Mouse (Mus musculus): ENCODE data around the gene Ppm1k. TPM values are rescaled to one million over a fixed set of nuclear protein-coding genes. Genes with fewer than 3 reads are reported as not detected.

Ppm1k gene
- polyA plus RNA-seq, 2 experiments = 3.4 to 4.2 TPM

GRCm38 (mm10) chr6:57570170-57570974 is 35.1 kb upstream of the Ppm1k start:
- 19% methylated on average over 6 of the region's 6 CpGs for WGBS
- no peaks in the 10 kb centered on the region for H3K36me3 ChIP-seq (ENCODE audit: control insufficient read depth, insufficient read depth, low read length)
- no peaks in the 10 kb centered on the region for H3K27me3 ChIP-seq (ENCODE audit: control insufficient read depth, insufficient read depth, low read length)
- H3K4me2 ChIP-seq (replicated peaks; ENCODE audit: low read depth, low read length, severe bottlenecking) = no peak overlapping the region
- DNase-seq (ENCODE audit: low spot score) = peak; percentile 83
- ATAC-seq (ENCODE audit: low FRiP score, low read depth) = no peak
- no peak for TF ChIP-seq POLR2A (IDR thresholded peaks at IDR 0.05; ENCODE audit: borderline replicate concordance, extremely low read depth, insufficient read depth, insufficient read length)
- H3K9me3 ChIP-seq (ENCODE audit: control insufficient read depth, low read length) = no peaks in the 10 kb centered on the region
- H3K4me3 ChIP-seq (replicated peaks; ENCODE audit: low read length) = no peak overlapping the region
- H3K9ac ChIP-seq (ENCODE audit: low read depth, low read length, severe bottlenecking) = no peak overlapping the region
- no peak overlapping the region for H3K27ac ChIP-seq (replicated peaks; ENCODE audit: low read depth, low read length)
- no peaks in the 10 kb centered on the region for H3K4me1 ChIP-seq (ENCODE audit: control insufficient read depth, insufficient read depth, low read length)

GRCm38 (mm10) chr6:57567630-57568029 is 32.4 kb upstream of the Ppm1k start:
- 90% methylated on average over 2 of the region's 2 CpGs for WGBS
- no peak for DNase-seq (ENCODE audit: low spot score)
- Histone ChIP-seq H3K27ac (replicated peaks; ENCODE audit: low read depth, low read length) (no peak overlapping the region), H3K9ac (ENCODE audit: low read depth, low read length, severe bottlenecking) (no peak overlapping the region), H3K9me3 (ENCODE audit: control insufficient read depth, low read length) (no peaks in the 10 kb centered on the region), H3K36me3 (ENCODE audit: control insufficient read depth, insufficient read depth, low read length) (no peaks in the 10 kb centered on the region), H3K4me1 (ENCODE audit: control insufficient read depth, insufficient read depth, low read length) (no peaks in the 10 kb centered on the region), H3K27me3 (ENCODE audit: control insufficient read depth, insufficient read depth, low read length) (no peaks in the 10 kb centered on the region), H3K4me3 (replicated peaks; ENCODE audit: low read length) (no peak overlapping the region), H3K4me2 (replicated peaks; ENCODE audit: low read depth, low read length, severe bottlenecking) (no peak overlapping the region)
- TF ChIP-seq POLR2A (IDR thresholded peaks at IDR 0.05; ENCODE audit: borderline replicate concordance, extremely low read depth, insufficient read depth, insufficient read length) = no peak
- ATAC-seq (ENCODE audit: low FRiP score, low read depth) = no peak

- H3K4me1 ChIP-seq (ENCODE audit: control insufficient read depth, insufficient read depth, low read length) = no peaks in the 10 kb centered on the region
- H3K36me3 ChIP-seq (ENCODE audit: control insufficient read depth, insufficient read depth, low read length) = no peaks in the 10 kb centered on the region
- no peak for TF ChIP-seq POLR2A (IDR thresholded peaks at IDR 0.05; ENCODE audit: borderline replicate concordance, extremely low read depth, insufficient read depth, insufficient read length)
- no peaks in the 10 kb centered on the region for H3K27me3 ChIP-seq (ENCODE audit: control insufficient read depth, insufficient read depth, low read length)
- DNase-seq (ENCODE audit: low spot score) = no peak
- no peak overlapping the region for H3K9ac ChIP-seq (ENCODE audit: low read depth, low read length, severe bottlenecking)
- H3K9me3 ChIP-seq (ENCODE audit: control insufficient read depth, low read length) = no peaks in the 10 kb centered on the region
- H3K4me2 ChIP-seq (replicated peaks; ENCODE audit: low read depth, low read length, severe bottlenecking) = no peak overlapping the region
- H3K4me3 ChIP-seq (replicated peaks; ENCODE audit: low read length) = no peak overlapping the region
- 92% methylated on average over 7 of the region's 7 CpGs for whole genome bisulfite sequencing
- ATAC-seq (ENCODE audit: low FRiP score, low read depth) = no peak
- H3K27ac ChIP-seq (replicated peaks; ENCODE audit: low read depth, low read length) = no peak overlapping the region
These were observed 30.2 kb upstream of the Ppm1k start for GRCm38 (mm10) chr6:57565452-57565851.

GRCm38 (mm10) chr6:57563454-57563853 is 28.2 kb upstream of the Ppm1k start:
- Histone ChIP-seq H3K4me2 (replicated peaks; ENCODE audit: low read depth, low read length, severe bottlenecking) (no peak overlapping the region), H3K9me3 (ENCODE audit: control insufficient read depth, low read length) (no peaks in the 10 kb centered on the region), H3K4me1 (ENCODE audit: control insufficient read depth, insufficient read depth, low read length) (no peaks in the 10 kb centered on the region), H3K4me3 (replicated peaks; ENCODE audit: low read length) (no peak overlapping the region), H3K27me3 (ENCODE audit: control insufficient read depth, insufficient read depth, low read length) (no peaks in the 10 kb centered on the region), H3K27ac (replicated peaks; ENCODE audit: low read depth, low read length) (no peak overlapping the region), H3K36me3 (ENCODE audit: control insufficient read depth, insufficient read depth, low read length) (no peaks in the 10 kb centered on the region), H3K9ac (ENCODE audit: low read depth, low read length, severe bottlenecking) (no peak overlapping the region)
- TF ChIP-seq POLR2A (IDR thresholded peaks at IDR 0.05; ENCODE audit: borderline replicate concordance, extremely low read depth, insufficient read depth, insufficient read length) = no peak
- DNase-seq (ENCODE audit: low spot score) (no peak), ATAC-seq (ENCODE audit: low FRiP score, low read depth) (no peak)
- WGBS = 92% methylated on average over 1 of the region's 1 CpGs

- H3K4me2 ChIP-seq (replicated peaks; ENCODE audit: low read depth, low read length, severe bottlenecking) = no peak overlapping the region
- no peak overlapping the region for H3K9ac ChIP-seq (ENCODE audit: low read depth, low read length, severe bottlenecking)
- H3K4me3 ChIP-seq (replicated peaks; ENCODE audit: low read length) = no peak overlapping the region
- H3K4me1 ChIP-seq (ENCODE audit: control insufficient read depth, insufficient read depth, low read length) = no peaks in the 10 kb centered on the region
- no peaks in the 10 kb centered on the region for H3K27me3 ChIP-seq (ENCODE audit: control insufficient read depth, insufficient read depth, low read length)
- H3K27ac ChIP-seq (replicated peaks; ENCODE audit: low read depth, low read length) = no peak overlapping the region
- DNase-seq (ENCODE audit: low spot score) (no peak), ATAC-seq (ENCODE audit: low FRiP score, low read depth) (no peak)
- no peaks in the 10 kb centered on the region for H3K9me3 ChIP-seq (ENCODE audit: control insufficient read depth, low read length)
- WGBS = 69% methylated on average over 4 of the region's 4 CpGs
- H3K36me3 ChIP-seq (ENCODE audit: control insufficient read depth, insufficient read depth, low read length) = no peaks in the 10 kb centered on the region
- TF ChIP-seq POLR2A (IDR thresholded peaks at IDR 0.05; ENCODE audit: borderline replicate concordance, extremely low read depth, insufficient read depth, insufficient read length) = no peak
These were observed 22.6 kb upstream of the Ppm1k start for GRCm38 (mm10) chr6:57557796-57558317.

Measured in limb, embryonic 14.5 days (tissue).